Mouse (Mus musculus) cerebellum, adult 2 months (tissue): ENCODE data around the gene Wdr43.

Experiments used
- CTCF ChIP-seq: fragments of 200-500 bp; IDR thresholded peaks from 2 replicates; pipeline ENCODE4 v1.5.1; 2011; ENCODE audit warnings: low read depth, mild to moderate bottlenecking, control low read depth, low read length, moderate library complexity, borderline replicate concordance; ENCODE audit not compliant: insufficient read depth
- POLR2A ChIP-seq: fragments of 200-500 bp; IDR thresholded peaks from 2 replicates; pipeline ENCODE4 v1.6.1; 2011; ENCODE audit warnings: low read length, control low read depth, borderline replicate concordance; ENCODE audit not compliant: insufficient read depth

DNA sequence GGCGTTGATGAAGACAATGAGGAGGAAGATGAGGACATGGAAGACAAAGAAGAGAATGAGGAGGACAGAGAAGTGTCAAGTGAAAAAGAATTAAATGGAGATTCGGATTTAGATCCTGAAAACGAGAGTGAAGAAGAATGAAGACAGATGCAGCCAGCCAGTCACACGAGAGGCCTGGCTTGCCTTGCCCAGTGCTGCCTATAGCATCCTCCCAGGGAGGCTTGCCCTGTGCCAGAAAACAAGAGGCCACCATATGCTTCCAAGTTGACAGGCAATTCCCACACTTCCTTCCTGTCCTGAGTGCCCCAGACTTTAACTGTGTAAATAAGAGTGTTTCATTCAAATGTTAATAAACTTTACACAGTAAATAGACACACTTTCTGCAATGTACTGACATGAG, 41.8 kb downstream of the Wdr43 start:
- TF ChIP-seq CTCF (no peak), POLR2A (no peak)
